Mouse (Mus musculus) left cerebral cortex, adult 2 months (tissue): ENCODE measurements around the gene Thbs3. TPM values are rescaled to one million over a fixed set of nuclear protein-coding genes. Genes with fewer than 3 reads are reported as not detected.

Source experiments
- DNase-seq, 2 experiments: peaks; one replicate each; pipeline ENCODE4 v3.0.0; 2021 to 2022; ENCODE audit warnings: low spot score in 2 of 2, mixed read lengths in 1 of 2; ENCODE audit errors: extremely low spot score in 1 of 2
- H3K27ac ChIP-seq: fragments of 200-600 bp; 2 replicates; pipeline ENCODE4 v1.8.1; 2022
- H3K4me3 ChIP-seq: fragments of 200-600 bp; 2 replicates; pipeline ENCODE4 v1.8.1; 2022
- CTCF ChIP-seq: fragments of 200-600 bp; IDR thresholded peaks from 2 replicates; pipeline ENCODE4 v1.8.1; 2022; ENCODE audit warnings: antibody characterized with exemption, mild to moderate bottlenecking, moderate library complexity
- intact Hi-C: fragments of 180-260 bp; cut with DNase I; formaldehyde crosslinking; loops from one replicate; pipeline ENCODE4 v1.15.1; 2025
- long read RNA-seq, 2 experiments: library from polyadenylated mRNA; stranded (forward); transcript quantifications; one replicate each; pipeline ENCODE4 v2.0.0; 2021; ENCODE audit warnings: borderline mapping rate in 2 of 2
- total RNA-seq, 2 experiments: library from RNA; stranded (reverse); gene quantifications; 2 replicates each; pipeline ENCODE4 v1.2.3; 2021

Thbs3 gene
- 10 to 100 TPM; 21.2 to 21.9 TPM for total RNA-seq
- long read RNA-seq, experiment 1, partial matches to known transcripts = 2 of 7 reads
- long read RNA-seq, experiment 1, other reads (novel, unspliced or antisense) = 2 of 7 reads
- long read RNA-seq, experiment 2, partial matches to known transcripts = 2 of 9 reads
- long read RNA-seq, experiment 2, other reads (novel, unspliced or antisense) = 7 of 9 reads

- DNase-seq = no peak
- intact Hi-C loops = loop anchor here (2.0 kb wide), 2 partner anchors 18 to 122 kb away; partner anchors contain the start of gene Rusc1
- peak within 1 kb of the TSS; percentile 93 for H3K27ac ChIP-seq
These were observed at the start of gene Thbs3 for GRCm38 (mm10) chr3:89214681-89215411. Gene Thbs3, plus strand, starts transcription at chr3:89215180.

DNA sequence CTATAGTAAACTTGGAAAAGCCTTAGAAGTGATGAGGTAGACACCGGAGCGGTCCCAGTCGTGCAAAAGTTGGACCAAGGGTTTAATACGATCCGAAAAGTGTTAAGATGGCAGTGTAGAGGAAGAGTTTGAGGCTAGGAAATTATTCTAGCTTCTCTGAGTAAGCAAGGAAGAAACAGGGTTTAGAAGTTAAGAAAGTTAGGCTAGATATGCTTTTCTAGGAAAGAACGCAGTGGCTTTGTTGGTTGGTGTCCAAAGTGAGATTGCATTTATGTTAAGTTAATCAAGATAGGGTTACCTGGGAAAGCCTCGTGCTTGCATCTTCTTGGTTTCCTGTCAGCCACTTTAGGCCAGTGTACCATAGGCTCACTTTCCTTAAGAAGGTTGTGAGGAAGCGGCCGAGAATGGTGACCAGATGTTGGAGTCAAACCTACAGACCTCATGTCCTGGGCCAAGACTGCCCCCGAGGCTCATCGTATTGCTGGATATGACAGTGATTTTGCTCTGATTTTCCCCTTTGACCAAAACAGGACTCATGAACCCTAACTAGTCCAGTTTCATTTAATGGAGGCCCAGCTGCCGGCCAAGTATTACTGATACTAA lies 49.6 kb upstream of the Thbs3 start:
- no peak for TF ChIP-seq CTCF
- no peak for DNase-seq
- peak overlapping the region; percentile 91 for H3K27ac ChIP-seq
- intact Hi-C loops = loop anchor here (1.0 to 10.0 kb wide), 3 partner anchors 12 to 221 kb away; partner anchors contain the start of gene Scamp3
- H3K4me3 ChIP-seq = peak overlapping the region; percentile 68

More at GRCm38 (mm10) chr3:89214681-89215411, at the start of gene Thbs3:
- peak within 1 kb of the TSS; percentile 66 for H3K4me3 ChIP-seq
- TF ChIP-seq CTCF = no peak

DNA sequence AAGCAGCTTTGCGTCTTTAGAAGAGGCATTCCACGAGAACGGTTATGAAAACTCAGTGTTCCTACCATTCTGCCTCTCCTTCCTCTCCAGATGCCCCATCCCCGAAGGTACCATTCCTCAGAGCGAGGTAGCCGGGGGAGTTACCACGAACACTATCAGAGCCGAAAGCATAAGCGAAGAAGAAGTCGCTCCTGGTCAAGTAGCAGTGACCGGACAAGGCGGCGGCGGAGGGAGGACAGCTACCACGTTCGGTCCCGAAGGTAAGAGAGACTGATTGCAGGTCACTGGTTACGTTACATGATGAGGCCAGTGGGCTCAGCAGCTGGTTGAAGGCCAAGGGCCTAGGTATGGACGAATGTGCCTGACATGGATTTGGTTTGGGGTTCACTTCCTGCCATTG lies 48.0 kb upstream of the Thbs3 start:
- no peak for DNase-seq
- Histone ChIP-seq H3K4me3 (no peak overlapping the region), H3K27ac (no peak overlapping the region)
- TF ChIP-seq CTCF = no peak
- intact Hi-C loops = loop anchor here (10.0 kb wide), 1 partner anchor 222 kb away; no protein-coding TSS in a partner anchor

- Histone ChIP-seq H3K4me3 (no peak overlapping the region), H3K27ac (no peak overlapping the region)
- no peak for TF ChIP-seq CTCF
- no peak for DNase-seq
- intact Hi-C loops = no loop called here
These were observed 40.1 kb upstream of the Thbs3 start for GRCm38 (mm10) chr3:89174844-89175243.

DNA sequence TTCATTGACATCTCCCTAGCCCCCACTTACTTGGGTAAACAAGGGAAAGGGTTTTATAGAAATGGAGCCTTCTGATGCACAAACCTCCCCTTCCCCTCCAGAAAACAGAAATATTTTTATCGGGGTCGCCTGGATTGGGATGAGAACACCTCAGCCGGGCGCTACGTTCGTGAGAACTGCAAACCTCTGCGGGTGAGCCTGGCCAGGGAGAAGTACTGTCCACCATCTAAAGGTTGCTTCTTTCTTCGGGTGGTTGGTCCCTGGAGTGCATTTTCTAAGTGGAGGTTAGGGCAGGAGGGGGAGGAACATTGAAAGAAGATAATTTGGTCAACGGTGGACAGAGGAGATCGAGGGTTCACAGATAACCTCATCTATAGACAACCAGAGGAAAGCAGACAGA lies 39.4 kb upstream of the Thbs3 start:
- no peak overlapping the region for H3K4me3 ChIP-seq
- TF ChIP-seq CTCF = no peak
- intact Hi-C loops = no loop called here
- no peak for DNase-seq
- no peak overlapping the region for H3K27ac ChIP-seq

DNA sequence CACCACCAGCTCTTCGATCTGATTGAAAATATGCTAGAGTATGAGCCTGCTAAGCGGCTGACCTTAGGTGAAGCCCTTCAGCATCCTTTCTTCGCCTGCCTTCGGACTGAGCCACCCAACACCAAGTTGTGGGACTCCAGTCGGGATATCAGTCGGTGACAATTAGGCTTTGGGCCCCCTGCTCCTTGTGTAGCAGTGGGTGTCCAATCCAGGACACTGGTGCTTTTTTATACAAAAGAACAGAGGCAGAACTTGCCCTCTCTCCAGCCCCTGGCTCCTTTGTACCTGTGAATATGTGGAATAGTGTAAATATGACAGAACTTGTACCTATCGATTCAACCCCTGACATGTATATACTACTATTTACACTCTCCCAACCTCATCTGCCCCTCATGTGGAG lies 38.6 kb upstream of the Thbs3 start:
- no peak overlapping the region for H3K27ac ChIP-seq
- intact Hi-C loops = no loop called here
- no peak for DNase-seq
- TF ChIP-seq CTCF = no peak
- H3K4me3 ChIP-seq = no peak overlapping the region

- intact Hi-C loops = loop anchor here (1.0 kb wide), 1 partner anchor 12 kb away; no protein-coding TSS in a partner anchor
- Histone ChIP-seq H3K4me3 (peak within 1 kb of the TSS; percentile 97), H3K27ac (peak within 1 kb of the TSS; percentile 91)
- TF ChIP-seq CTCF = no peak
- DNase-seq = peak; percentile 82 to 84
These were observed 37.5 kb upstream of the Thbs3 start, which contains the start of gene Scamp3 for GRCm38 (mm10) chr3:89177242-89178106. Gene Scamp3, plus strand, starts transcription at chr3:89177473.

DNA sequence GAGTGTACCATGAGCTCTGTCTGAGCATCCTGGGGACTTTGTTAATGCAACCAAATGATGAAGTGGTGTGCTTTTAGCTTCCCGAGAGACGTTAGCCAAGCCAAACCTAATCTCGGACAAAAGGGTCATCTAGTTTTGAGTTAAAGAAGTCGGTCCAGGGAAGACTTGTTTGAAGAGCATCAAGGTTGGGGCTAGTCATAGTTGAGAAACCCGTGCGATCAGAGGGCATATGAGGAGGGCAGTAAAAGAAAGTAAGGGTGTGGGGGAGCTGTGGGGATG lies 36.9 kb upstream of the Thbs3 start:
- intact Hi-C loops = no loop called here

GRCm38 (mm10) chr3:89179056-89179455 lies 35.9 kb upstream of the Thbs3 start:
- Histone ChIP-seq H3K4me3 (no peak overlapping the region), H3K27ac (no peak overlapping the region)
- intact Hi-C loops = no loop called here
- DNase-seq = no peak
- TF ChIP-seq CTCF = no peak

More for the DNA sequence above, 36.9 kb upstream of the Thbs3 start:
- peak overlapping the region; percentile 97 for H3K4me3 ChIP-seq
- H3K27ac ChIP-seq = peak overlapping the region; percentile 91; the same call in 1 of the 2 replicates
- no peak for TF ChIP-seq CTCF
- DNase-seq = no peak

- Histone ChIP-seq H3K27ac (no peak overlapping the region; the same call in 1 of the 2 replicates), H3K4me3 (no peak overlapping the region)
- DNase-seq = no peak
- intact Hi-C loops = no loop called here
- TF ChIP-seq CTCF = no peak
These were observed 33.1 kb upstream of the Thbs3 start for GRCm38 (mm10) chr3:89181749-89182500.
